Mouse (Mus musculus) liver, embryonic 14.5 days (tissue): Measurements from ENCODE around the gene Hsd17b2.

ENCODE experiments used
- CTCF ChIP-seq: IDR thresholded peaks from 2 replicates; pipeline ENCODE4 v1.5.1; 2016; ENCODE audit warnings: antibody characterized with exemption, low read depth, control low read depth
- EP300 ChIP-seq: IDR thresholded peaks from 2 replicates; pipeline ENCODE4 v1.6.1; 2016; ENCODE audit warnings: antibody characterized with exemption, low read depth

- TF ChIP-seq CTCF (no peak), EP300 (no peak)
These were observed 44.9 kb downstream of the Hsd17b2 start for GRCm38 (mm10) chr8:117746651-117747050.
